Mouse (Mus musculus) stomach, postnatal 0 days (tissue): Measurements from ENCODE around the gene Nelfe.
"Not testable (repeated sequence)": the region's sequence is repeated elsewhere in the genome, so short reads cannot be mapped to it uniquely, and the experiment has no call there.

ENCODE experiments used
- CTCF ChIP-seq: IDR thresholded peaks from 2 replicates; pipeline ENCODE4 v1.5.1; 2016; ENCODE audit warnings: antibody characterized with exemption, low read depth, mild to moderate bottlenecking, moderate library complexity
- EP300 ChIP-seq: optimal IDR thresholded peaks from 2 replicates; pipeline ENCODE3; 2016; ENCODE audit warnings: antibody characterized with exemption

GRCm38 (mm10) chr17:34804301-34804700, 45.9 kb upstream of the Nelfe start, which contains the start of gene Cyp21a1:
- not testable (repeated sequence) for TF ChIP-seq CTCF, EP300
